Mouse (Mus musculus) 416B (cell line): ENCODE data around the gene Gm49368.

Experiments used
- DNase-seq: peaks from one replicate; pipeline ENCODE4 v3.0.0; 2011; ENCODE audit warnings: low read depth

The Gm49368 gene

DNA sequence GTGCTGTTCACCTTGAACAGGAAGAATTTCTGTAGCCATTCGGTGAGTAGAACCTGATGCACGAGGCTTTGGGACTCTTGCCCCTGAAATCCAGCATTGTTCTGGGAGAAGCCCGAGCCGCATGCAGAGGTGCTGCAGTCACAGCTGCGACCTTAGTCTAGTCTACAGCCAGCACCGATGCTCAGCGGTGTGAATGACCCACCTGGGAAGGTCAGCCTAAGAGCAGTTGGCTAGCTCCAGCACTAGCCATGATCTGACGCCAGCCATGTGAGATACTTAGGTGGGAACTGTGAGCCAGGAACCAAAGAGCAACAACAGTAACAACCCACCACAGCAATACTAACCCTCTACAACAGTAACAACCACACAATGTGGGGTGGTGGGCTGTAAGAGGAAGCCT lies 4.6 kb upstream of the Gm49368 start:
- DNase-seq: no peak

DNA sequence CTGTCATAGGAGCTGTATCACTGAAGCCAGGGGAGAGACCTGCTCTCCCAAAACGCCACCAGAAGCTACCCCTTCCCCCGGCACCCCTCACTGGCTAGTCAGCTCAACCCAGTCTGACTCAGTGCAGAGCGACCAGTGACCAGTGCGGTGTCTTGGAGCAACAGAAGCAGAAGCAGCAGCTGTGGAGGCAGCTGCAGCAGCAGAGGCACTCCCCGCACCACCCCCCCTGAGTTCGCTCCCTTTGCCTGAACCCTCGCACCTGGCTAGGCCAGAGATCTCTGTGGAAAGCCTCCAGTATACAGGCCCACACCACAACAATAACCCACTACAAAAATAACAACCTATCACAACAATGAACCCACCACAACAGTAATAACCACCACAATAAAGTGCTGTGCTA lies 3.9 kb upstream of the Gm49368 start:
- DNase-seq: peak; percentile 34

DNA sequence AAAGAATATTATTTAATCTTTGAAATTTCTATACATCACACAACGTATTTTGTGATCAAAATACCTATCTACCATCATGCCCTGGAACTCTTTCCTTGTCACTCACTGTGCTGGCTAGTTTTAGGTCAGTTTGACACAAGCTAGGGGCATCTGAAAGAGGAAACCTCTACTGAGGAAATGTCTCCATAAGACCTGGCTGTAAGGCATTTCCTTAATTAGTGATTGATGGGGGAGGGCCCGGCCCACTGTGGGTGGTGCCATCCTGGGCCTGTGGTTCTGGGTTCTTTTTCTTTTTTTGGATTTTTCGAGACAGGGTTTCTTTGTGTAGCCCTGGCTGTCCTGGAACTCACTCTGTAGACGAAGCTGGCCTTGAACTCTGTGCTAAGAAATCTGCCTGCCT lies 3.4 kb upstream of the Gm49368 start:
- peak; percentile 56 for DNase-seq

DNA sequence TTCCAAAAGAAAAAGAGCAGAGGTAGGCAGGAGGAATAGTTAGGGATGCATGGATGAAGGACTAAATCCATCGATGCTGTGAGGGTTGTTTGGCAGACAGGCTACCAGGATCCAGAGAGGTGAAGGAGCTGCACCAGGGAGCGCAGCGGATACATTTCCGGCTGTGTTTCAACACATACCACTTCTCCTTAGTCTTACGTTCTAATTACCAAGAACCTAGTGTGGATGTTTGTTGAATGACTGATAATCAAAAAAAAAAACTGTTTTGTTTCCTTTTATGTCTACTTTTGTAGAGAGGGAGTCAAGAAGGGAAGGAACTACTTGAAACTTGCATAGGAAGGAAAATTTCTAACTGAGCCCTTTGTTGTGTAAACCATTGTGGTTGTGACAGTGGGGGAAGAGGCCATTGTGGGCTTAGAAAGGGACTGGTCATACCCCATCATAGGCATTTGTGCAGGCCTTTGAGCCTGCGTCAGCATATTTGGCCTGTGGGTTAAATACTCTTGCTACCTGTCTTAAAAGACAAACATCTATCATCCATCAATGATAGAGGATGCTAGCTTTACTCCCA lies 813 bp downstream of the Gm49368 start:
- DNase-seq: peak; percentile 76

DNA sequence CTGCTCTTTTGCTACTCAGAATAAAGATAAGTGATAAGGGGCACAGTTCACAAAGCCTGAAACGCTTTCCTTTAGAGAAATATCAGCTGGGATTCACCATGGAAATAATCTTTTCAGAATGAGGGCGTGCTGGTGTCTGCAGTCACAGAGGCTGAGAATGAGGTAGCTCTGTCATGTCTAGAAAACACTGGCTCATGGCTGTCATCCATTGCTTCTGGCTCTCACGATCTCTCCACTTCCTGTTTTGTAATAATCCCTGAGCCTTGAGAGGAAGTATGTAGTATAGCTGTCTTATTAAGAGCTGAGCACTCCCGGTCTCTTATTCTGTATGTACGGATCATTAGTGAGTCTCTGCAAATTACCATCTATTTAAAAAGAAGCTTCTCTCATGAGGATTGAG lies 3.1 kb downstream of the Gm49368 start:
- peak; percentile 78 for DNase-seq

DNA sequence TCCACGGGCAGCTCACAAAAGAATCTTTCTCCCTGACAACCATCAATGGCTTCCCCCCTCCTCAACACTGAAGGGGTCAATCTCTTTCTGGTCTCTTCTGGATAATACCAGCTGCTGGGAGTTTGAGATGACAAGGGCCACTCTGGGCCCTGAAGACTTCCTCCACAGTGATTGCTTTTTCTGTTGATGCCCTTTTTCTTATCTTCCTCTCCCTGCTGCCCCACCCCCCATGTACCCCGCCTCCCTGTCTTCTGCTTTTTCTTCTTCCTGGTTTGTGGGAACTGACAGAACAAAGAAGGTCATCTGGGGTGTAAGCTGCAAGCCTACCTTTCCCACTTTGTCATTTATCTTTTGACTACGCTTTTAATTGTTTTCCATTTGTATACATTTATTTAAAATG lies 5.4 kb downstream of the Gm49368 start:
- DNase-seq: peak; percentile 63

DNA sequence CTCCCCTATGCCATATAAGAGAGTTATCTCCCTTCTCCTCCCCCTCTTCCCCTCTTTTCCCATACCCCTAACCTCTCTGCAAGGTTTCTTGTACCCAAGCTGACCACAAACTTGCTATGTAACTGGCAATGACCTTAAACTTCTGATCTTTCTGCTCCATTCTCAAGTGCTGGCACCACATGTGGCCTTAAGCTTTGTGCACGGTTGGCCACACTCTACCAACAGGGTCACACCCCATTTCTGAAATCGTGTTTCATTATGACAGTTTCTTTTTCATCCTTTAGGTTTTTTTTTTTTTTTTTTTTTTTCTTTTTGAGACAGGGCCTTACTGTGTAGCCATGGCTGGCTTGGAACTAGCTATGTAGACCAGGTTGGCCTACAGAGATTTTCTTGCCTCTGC lies 7.4 kb downstream of the Gm49368 start:
- DNase-seq: peak; percentile 31

DNA sequence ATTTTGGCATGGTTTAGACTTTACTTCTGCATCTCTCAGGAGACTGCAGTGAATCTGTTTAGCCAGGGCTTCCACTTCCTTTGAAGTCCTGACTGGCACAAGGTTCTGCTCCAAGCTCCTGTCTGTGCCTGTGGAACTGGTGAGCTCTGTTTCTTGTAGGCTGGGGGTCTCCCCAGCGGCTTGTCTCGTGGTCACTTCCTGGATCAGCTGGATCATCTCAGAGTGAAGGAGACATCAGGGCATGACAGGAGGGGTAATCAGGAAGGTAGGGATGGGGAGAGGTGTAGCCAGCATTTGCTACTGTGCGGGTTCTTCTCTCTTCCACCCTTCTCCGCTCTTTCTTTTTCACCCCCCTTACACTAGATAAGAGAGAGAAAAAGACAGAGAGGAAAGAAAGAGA lies 9.3 kb downstream of the Gm49368 start:
- DNase-seq: no peak

DNA sequence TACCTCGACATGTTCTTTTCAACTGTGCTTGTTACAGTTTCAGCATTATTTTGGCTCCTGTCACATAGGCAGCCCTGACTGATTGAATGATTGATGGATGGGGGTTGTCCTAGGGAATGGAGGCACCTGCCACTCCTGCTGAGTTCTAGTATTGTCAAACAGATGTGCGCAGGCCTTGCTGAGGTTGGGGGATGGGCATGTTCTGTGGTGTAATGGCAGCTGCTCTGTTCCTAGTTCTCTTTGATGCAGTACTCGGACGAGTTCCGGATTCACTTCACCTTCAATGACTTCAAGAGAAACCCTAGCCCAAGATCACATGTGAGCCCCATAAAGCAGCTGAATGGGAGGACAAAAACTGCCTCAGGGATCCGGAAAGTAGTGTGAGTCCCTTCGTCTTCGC lies 17.5 kb downstream of the Gm49368 start:
- DNase-seq: no peak

DNA sequence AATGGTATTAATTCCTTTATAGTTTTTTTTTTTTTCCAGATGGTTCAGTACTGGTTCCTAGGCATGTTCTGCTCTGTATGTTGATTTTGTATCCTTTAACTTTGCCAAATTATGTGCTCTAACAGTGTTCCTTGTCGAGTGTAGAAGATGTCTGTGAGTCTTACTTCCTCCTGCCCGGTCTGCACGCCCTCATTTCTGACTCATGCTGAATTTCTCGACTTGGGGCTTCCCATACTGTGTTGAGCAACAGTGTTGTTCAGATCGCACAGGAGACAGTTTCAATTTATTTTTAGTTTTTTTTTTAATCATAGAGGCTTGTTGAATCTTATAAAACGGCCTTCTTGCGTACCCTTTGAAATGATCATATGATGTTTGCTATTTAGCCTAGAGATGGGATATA lies 26.7 kb downstream of the Gm49368 start:
- DNase-seq: peak; percentile 88

DNA sequence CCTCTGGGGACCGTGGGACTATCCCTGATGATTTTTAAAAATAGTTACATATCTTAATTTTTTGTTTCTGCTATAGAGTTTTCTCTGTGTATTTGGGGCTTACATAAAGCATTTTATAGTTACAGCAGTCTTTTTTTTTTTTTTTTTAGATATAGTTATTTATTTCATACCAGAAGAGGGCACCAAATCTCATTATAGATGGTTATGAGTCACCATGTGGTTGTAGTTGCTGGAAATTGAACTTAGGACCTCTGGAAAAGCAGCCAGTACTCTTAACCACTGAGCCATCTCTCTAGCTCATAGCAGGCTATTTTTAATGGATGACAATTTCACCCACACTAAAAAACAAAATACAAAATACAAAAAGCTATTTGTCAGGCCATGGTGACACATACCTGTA lies 35.7 kb downstream of the Gm49368 start:
- peak; percentile 84 for DNase-seq

DNA sequence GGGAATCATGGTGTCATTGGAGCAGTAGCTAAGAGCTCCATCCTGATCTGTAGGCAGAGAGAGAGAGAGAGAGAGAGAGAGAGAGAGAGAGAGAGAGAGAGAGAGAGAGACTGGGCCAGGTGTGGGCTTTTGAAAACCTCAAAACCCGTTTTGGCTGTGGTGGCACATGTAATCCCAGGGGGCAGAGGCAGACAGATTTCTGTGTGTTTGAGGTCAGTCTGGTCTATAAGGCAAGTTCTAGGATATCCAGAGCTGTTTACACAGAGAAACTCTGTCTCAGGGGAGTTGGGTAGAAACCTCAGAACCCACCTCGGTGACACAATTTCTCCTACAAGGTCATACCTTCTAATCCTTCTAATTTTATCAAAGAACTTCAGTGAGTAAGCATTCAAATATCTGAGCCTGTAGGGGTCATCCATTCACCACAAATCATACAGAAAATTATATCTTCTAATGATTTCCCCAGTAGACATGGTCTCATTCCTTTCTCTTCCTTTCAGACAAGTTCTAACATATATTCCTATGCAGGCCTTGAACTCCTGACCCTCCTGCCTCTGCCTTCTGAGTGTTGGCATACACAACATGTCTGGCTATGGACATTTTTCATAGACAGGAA lies 38.4 kb downstream of the Gm49368 start:
- peak; percentile 54 for DNase-seq

DNA sequence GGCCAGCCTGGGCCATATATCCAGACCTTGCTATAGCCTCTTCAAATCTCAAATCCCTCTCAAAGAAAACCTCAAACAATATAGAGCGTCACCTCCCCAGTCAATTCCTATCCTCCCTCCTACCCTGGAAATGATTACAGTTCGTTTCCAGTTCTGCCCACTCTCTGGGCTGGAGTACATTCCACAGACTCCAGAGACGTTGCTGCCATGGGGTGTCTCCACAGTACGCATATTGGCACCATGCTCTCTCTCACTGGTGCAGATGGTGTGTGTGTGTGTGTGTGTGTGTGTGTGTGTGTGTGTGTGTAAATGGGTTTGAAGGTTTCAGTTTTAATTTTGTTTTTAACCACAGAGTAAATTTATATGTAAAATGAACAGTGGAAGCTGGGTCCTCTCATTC lies 42.8 kb downstream of the Gm49368 start:
- peak; percentile 36 for DNase-seq

DNA sequence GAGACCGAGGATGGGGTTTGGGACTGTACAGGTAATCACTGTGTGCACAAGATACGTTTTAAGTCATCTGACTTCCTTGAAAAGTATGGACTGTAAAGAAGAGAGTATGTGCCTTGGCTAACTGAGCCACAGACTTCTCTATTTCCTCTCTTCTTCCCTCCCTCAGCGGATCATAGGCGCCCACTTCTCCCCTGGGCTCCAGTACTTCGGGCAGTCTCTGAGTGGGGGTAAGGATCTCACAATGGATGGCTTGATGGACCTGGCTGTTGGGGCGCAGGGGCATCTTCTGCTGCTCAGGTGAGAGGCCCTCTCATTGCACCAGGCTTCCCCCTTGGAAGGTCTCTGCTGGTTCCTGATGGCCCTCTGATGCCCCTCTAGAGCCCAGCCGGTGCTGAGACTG lies 45.0 kb downstream of the Gm49368 start:
- no peak for DNase-seq

DNA sequence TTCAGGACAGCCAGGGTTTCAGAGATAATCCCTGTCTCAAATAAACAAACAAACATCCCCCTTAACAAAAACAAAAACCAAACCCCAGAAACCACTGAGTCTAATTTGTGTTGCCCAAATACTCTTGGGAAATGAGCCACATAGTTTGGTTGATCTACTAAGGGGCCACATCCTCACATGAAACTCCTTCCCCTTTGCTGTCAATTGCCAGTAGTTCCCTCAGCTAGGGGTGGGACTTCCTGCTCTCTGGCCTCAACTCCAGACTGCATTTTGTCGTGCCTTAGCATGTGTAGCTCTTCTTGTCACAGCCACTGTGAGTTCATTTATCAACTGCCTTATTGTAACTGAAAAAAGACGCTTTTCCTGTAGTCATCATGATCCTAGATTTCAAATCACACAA lies 47.8 kb downstream of the Gm49368 start:
- DNase-seq: peak; percentile 47

DNA sequence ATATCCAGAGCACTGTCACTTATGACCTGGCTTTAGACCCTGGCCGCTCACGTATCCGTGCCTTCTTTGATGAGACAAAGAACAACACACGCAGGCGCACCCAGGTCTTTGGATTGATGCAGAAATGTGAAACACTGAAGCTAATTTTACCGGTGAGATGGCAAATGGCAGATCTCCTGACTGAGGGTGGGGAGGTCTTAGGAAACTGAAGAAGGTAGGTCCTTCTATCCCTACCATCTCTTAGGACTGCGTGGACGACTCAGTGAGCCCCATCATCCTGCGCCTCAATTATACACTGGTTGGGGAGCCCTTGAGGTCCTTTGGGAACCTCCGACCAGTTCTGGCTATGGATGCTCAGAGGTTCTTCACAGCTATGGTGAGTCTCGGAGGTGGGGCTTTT lies 49.6 kb downstream of the Gm49368 start:
- DNase-seq: no peak

DNA sequence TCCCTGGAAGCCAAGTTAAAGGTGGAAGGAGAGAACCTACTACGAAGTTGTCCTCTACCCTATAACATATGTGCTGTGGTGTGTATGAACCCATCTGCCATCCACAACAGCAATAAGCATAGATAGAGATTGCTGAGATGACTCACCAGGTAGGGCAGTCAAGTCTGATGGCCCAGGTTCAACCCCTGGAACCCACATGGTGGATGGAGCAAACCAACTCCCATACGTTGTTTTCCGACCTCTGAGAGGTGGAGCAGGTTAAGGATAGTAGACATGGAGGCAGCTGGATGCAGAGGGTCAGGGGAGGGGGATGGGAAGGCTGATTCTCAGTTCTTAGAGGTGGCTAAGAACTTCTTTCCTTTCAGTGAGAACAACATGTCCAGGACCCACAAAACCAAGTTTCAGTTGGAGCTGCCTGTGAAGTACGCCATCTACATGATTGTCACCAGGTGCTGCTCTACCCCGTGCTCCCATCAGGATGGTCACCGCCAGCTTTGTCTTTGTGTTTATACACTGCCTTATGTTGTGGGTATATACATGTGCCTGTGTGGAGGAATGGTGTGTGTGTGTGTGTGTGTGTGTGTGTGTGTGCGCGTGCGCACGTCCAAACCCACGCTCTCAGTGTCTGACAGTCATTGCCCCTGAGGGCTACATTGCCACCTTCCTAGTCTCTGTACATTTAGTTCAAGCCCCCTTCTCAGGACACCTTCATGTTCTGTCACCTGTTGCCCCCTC lies 52.1 kb downstream of the Gm49368 start:
- no peak for DNase-seq

DNA sequence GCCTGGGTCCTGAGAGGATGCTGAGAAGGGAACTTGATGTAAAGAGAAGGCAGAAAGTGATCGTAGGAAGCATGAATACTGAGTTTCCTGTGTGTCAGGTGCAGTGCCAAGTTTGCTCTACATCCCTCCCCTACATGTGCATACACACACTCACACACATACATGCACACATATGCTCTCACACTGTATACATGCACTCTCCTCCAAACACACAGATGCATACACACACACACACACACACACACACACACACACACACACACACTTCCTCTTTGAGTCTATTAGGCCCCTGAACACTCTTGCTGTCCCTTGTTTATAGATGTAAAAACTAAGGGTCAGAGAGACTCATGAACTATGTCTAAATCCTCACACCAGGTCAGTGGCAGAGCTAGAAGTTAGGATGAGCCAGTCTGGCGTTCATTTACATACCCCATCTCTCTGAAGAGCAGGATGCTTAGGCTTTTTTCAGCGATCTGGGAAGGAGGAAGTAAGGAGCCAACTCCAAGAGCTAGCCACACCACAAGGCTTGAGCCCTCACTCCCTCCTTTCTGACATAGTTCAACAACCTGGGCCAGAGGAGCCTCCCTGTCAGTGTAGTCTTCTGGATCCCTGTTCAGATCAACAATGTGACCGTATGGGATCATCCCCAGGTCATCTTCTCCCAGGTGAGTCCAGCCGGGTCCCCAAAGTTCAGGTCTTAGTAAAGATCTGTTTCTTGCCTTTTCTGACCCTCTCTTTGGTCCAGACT lies 52.9 kb downstream of the Gm49368 start:
- no peak for DNase-seq

DNA sequence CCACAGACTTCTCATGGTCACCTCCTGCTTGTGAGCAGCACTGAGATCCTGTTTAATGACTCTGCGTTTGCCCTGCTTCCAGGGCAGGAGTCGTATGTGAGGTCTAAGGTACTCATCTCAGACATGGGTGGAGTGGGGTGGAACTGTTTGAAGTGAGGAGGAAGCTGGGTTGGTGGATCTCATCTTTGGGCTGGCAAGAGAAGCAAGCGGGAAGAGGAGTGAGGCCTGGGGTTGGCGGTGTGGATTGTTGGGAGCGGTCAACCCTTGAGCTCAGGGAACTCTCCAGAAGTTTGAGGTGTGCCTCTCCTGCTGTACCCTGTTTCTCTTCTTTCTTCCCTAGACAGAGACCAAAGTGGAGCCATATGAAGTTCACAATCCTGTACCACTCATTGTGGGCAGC lies 53.9 kb downstream of the Gm49368 start:
- no peak for DNase-seq

DNA sequence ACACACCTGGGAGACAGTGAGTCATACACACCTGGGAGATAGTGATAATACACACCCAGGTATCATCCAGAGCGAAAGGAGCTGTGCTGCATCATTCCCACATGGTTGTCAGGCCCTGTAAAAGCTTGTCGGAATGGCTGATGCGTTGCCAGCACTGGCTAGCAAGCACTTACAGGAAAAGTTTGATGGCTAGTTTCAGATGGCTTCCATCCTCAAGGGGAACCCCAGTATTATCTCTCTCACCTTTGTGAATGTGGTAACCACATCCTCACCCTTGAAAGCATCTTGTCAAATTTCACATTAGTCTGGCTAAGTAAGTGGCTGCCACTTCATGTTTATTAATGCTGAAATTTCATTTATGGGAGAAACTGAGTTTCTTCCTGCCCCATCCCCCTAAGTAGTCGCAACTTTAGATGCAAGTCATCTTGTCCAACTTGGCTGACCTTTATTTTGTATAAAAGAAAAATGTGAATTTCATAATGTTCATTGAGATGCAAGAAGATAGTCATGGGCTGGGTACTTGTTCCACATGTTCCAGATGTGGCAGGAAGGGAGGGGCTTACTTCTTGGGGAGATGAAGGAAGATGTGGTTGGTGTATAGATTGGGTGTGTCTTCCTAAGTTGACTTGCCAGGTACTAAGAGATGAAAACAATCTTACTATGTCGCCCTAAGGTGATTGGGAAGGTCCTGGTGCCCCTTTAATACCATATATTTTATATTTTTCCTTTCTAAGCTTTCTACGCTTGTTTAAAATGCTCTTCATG lies 57.4 kb downstream of the Gm49368 start:
- no peak for DNase-seq

DNA sequence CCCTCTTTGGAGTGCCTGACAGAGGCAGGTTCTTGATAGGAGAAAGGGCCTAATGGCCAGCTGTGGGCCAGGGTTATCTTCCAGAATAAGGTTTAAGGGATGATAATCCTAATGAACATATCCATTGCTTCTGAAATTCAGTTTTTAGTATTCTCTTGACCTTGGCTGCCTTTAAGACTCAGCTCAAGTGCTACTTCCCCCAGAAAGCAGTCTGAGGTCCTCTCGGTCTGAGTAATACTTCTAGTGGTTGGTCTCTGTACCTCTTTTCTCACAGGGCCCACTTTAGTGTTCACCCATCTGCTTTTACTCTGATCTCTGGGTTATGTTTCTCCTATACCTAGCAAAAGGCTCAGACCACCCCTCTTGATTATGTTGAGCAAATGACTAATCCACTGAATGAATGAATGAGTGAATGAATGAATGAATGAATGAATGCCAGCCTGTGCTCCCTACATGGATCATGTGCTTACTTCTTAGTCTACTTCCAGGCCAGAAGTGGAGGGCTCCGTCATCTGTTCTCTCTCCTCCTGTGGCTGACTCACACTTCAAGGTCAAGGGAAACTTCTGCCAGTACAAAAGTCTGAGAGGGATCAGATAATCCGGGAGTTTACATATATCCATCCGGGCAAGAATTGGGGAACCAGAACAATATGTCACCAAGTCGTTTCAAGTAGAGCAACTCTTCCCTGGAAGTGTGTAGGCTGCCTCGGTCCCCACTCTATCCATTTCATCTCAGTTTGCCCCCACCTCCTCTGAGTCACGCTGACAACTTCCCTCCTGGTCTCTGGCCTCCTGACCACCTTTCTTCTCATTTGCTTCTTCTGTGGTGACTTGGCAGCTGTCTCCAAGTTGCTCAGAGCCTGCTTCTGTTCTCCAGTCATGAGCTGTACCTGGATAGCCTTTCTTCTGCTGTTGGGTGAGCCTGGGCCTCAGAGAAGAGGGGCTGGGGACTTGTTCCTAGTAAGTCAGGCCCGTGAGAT lies 66.5 kb downstream of the Gm49368 start, which contains the start of gene Itgax:
Gene Itgax, plus strand, starts transcription at position 807 of the 980 bp plus-strand sequence.
- DNase-seq: peak; percentile 90
